Mouse (Mus musculus) testis, adult 2 months (tissue): Measurements from ENCODE around the gene Bysl.

Source experiments
- CTCF ChIP-seq: fragments of 200-500 bp; IDR thresholded peaks from 2 replicates; pipeline ENCODE4 v1.5.1; 2012; ENCODE audit warnings: low read depth, mild to moderate bottlenecking, inconsistent platforms, low read length, moderate library complexity; ENCODE audit not compliant: control insufficient read depth, insufficient read depth, insufficient replicate concordance
- POLR2A ChIP-seq: fragments of 200-500 bp; IDR thresholded peaks from 2 replicates; pipeline ENCODE4 v1.6.1; 2012; ENCODE audit warnings: low read depth, mild to moderate bottlenecking, inconsistent platforms, low read length, moderate library complexity; ENCODE audit not compliant: control insufficient read depth

GRCm38 (mm10) chr17:47572436-47572835 lies 38.9 kb downstream of the Bysl start:
- TF ChIP-seq CTCF, result no peak
- no peak for TF ChIP-seq POLR2A
